Mouse (Mus musculus): ENCODE results near the gene Pcyt1a. TPM values are rescaled to one million over a fixed set of nuclear protein-coding genes. Genes with fewer than 3 reads are reported as not detected.

The Pcyt1a gene
- total and polyA plus RNA-seq, 3 experiments, result 36.9 to 53.7 TPM; not detected in 1

GRCm38 (mm10) chr16:32523462-32524243, 92.9 kb downstream of the Pcyt1a start:
- peaks cover 15 to 19% of the 10 kb centered on the region in 2 experiments for H3K4me1 ChIP-seq (ENCODE audit: control insufficient read depth in 1 of 2, insufficient read depth in 2 of 2, low read length in 2 of 2)
- H3K9ac ChIP-seq (ENCODE audit: control insufficient read depth, low read depth, low read length, poor library complexity, severe bottlenecking), result no peak overlapping the region
- H3K79me2 ChIP-seq (ENCODE audit: control insufficient read depth, insufficient read depth, low read length, poor library complexity), result no peaks in the 10 kb centered on the region
- H3K27ac ChIP-seq (ENCODE audit: control insufficient read depth, low read depth, low read length), result no peak overlapping the region
- DNase-seq (ENCODE audit: low read depth, low spot score), result no peak
- H3K36me3 ChIP-seq (ENCODE audit: control insufficient read depth in 1 of 2, insufficient read depth in 2 of 2, low read length in 2 of 2), result peaks cover 0 to 10% of the 10 kb centered on the region in 2 experiments; a peak in 2 of 4 replicates
- H3K27me3 ChIP-seq (ENCODE audit: control insufficient read depth in 1 of 2, insufficient read depth in 2 of 2, low read length in 2 of 2), result no peaks in the 10 kb centered on the region
- no peaks in the 10 kb centered on the region for H3K9me3 ChIP-seq (replicated peaks; ENCODE audit: insufficient read depth, low read length)
- H3K4me3 ChIP-seq (ENCODE audit: control insufficient read depth in 1 of 2, insufficient read depth in 1 of 2, low read depth in 2 of 2, low read length in 2 of 2), result no peak overlapping the region
- no peak for TF ChIP-seq TBP (IDR thresholded peaks at IDR 0.05; ENCODE audit: low read depth, low read length)
- TF ChIP-seq BHLHE40 (IDR thresholded peaks at IDR 0.05; ENCODE audit: borderline replicate concordance, low read depth, low read length), result no peak
- no peak for TF ChIP-seq UBTF (IDR thresholded peaks at IDR 0.05; ENCODE audit: borderline replicate concordance, insufficient read depth, low read depth, low read length)
- no peak for TF ChIP-seq MYB (IDR thresholded peaks at IDR 0.05; ENCODE audit: low read depth, low read length)
- no peak for TF ChIP-seq EP300 (IDR thresholded peaks at IDR 0.05; ENCODE audit: low read depth in 1 of 2, low read length in 2 of 2)
- no peak for TF ChIP-seq MAZ (IDR thresholded peaks at IDR 0.05; ENCODE audit: low read depth, low read length)
- TF ChIP-seq SIN3A (IDR thresholded peaks at IDR 0.05; ENCODE audit: low read length), result no peak
- no peak for TF ChIP-seq CHD2 (IDR thresholded peaks at IDR 0.05; ENCODE audit: low read length)
- TF ChIP-seq GABPA (IDR thresholded peaks at IDR 0.05; ENCODE audit: low read depth, low read length), result no peak
- no peak for TF ChIP-seq E2F4 (IDR thresholded peaks at IDR 0.05; ENCODE audit: borderline replicate concordance, low read depth, low read length)
- TF ChIP-seq CTCF (IDR thresholded peaks at IDR 0.05 in 2 of 3, conservative IDR thresholded peaks at IDR 0.05 in 1 of 3; ENCODE audit: control insufficient read depth in 1 of 3, insufficient read depth in 1 of 3, low read depth in 2 of 3, low read length in 3 of 3, poor library complexity in 1 of 3, severe bottlenecking in 1 of 3), result no peak

GRCm38 (mm10) chr16:32524244-32524615, 93.5 kb downstream of the Pcyt1a start:
- Histone ChIP-seq H3K27me3 (ENCODE audit: control insufficient read depth in 1 of 2, insufficient read depth in 2 of 2, low read length in 2 of 2) (no peaks in the 10 kb centered on the region), H3K79me2 (ENCODE audit: control insufficient read depth, insufficient read depth, low read length, poor library complexity) (no peaks in the 10 kb centered on the region), H3K4me1 (ENCODE audit: control insufficient read depth in 1 of 2, insufficient read depth in 2 of 2, low read length in 2 of 2) (peaks cover 15 to 19% of the 10 kb centered on the region in 2 experiments), H3K9me3 (replicated peaks; ENCODE audit: insufficient read depth, low read length) (no peaks in the 10 kb centered on the region), H3K4me3 (ENCODE audit: control insufficient read depth in 1 of 2, insufficient read depth in 1 of 2, low read depth in 2 of 2, low read length in 2 of 2) (no peak overlapping the region), H3K27ac (ENCODE audit: control insufficient read depth, low read depth, low read length) (no peak overlapping the region), H3K36me3 (ENCODE audit: control insufficient read depth in 1 of 2, insufficient read depth in 2 of 2, low read length in 2 of 2) (peaks cover 0 to 10% of the 10 kb centered on the region in 2 experiments; a peak in 2 of 4 replicates), H3K9ac (ENCODE audit: control insufficient read depth, low read depth, low read length, poor library complexity, severe bottlenecking) (no peak overlapping the region)
- no peak for DNase-seq (ENCODE audit: low read depth, low spot score)
- TF ChIP-seq USF2 (IDR thresholded peaks at IDR 0.05; ENCODE audit: borderline replicate concordance in 1 of 2, insufficient read depth in 1 of 2, low read depth in 1 of 2, low read length in 2 of 2), result no peak
- TF ChIP-seq GABPA (IDR thresholded peaks at IDR 0.05; ENCODE audit: low read depth, low read length), result no peak
- no peak for TF ChIP-seq NRF1 (IDR thresholded peaks at IDR 0.05; ENCODE audit: insufficient read depth, low read depth, low read length, poor library complexity, severe bottlenecking)
- no peak for TF ChIP-seq RCOR1 (IDR thresholded peaks at IDR 0.05; ENCODE audit: low read depth, low read length)
- TF ChIP-seq RAD21 (IDR thresholded peaks at IDR 0.05; ENCODE audit: low read depth, low read length), result no peak
- no peak for TF ChIP-seq ETS1 (IDR thresholded peaks at IDR 0.05; ENCODE audit: low read depth, low read length)
- no peak for TF ChIP-seq JUND (IDR thresholded peaks at IDR 0.05; ENCODE audit: low read depth, low read length)
- TF ChIP-seq ZNF384 (IDR thresholded peaks at IDR 0.05; ENCODE audit: low read depth, low read length), result no peak
- no peak for TF ChIP-seq USF1 (IDR thresholded peaks at IDR 0.05; ENCODE audit: low read depth, low read length)
- TF ChIP-seq BHLHE40 (IDR thresholded peaks at IDR 0.05; ENCODE audit: borderline replicate concordance, low read depth, low read length), result no peak
- TF ChIP-seq HCFC1 (IDR thresholded peaks at IDR 0.05; ENCODE audit: low read depth, low read length), result no peak
- no peak for TF ChIP-seq SIN3A (IDR thresholded peaks at IDR 0.05; ENCODE audit: low read length)
- TF ChIP-seq POLR2AphosphoS5 (IDR thresholded peaks at IDR 0.05; ENCODE audit: borderline replicate concordance, low read depth, low read length), result no peak
- TF ChIP-seq CHD1 (IDR thresholded peaks at IDR 0.05; ENCODE audit: low read depth, low read length), result no peak

Measured in MEL (cell line).